Mouse (Mus musculus) embryonic facial prominence, embryonic 11.5 days (tissue): Measurements from ENCODE around the gene Hnrnpl. TPM values are rescaled to one million over a fixed set of nuclear protein-coding genes. Genes with fewer than 3 reads are reported as not detected.

Experiments
- ATAC-seq: fragments of 200-750 bp; cut with Nextera tagmentation; replicated peaks from 2 replicates; pipeline ENCODE4 v1.8.0; 2017; ENCODE audit warnings: low read depth; ENCODE audit not compliant: insufficient number of reproducible peaks, low FRiP score, low TSS enrichment
- DNase-seq: peaks from one replicate; pipeline ENCODE4 v3.0.0-alpha.2; 2015; ENCODE audit warnings: low spot score
- H3K27ac ChIP-seq: fragments of 300-500 bp; sonication (generic); replicated peaks from 2 replicates; pipeline ENCODE4 v1.5.1; 2014; ENCODE audit warnings: mild to moderate bottlenecking, low read depth, low read length, control low read depth
- H3K27me3 ChIP-seq: fragments of 300-500 bp; sonication (generic); 2 replicates; pipeline ENCODE4 v1.6.1; 2014; ENCODE audit warnings: mild to moderate bottlenecking, low read length, moderate library complexity, mixed read lengths; ENCODE audit not compliant: control insufficient read depth, insufficient read depth
- H3K36me3 ChIP-seq: fragments of 300-500 bp; sonication (generic); replicated peaks from 2 replicates; pipeline ENCODE4 v1.6.1; 2014; ENCODE audit warnings: low read depth, mild to moderate bottlenecking, low read length, moderate library complexity, mixed read lengths; ENCODE audit not compliant: control insufficient read depth, insufficient read depth
- H3K4me1 ChIP-seq: fragments of 300-500 bp; sonication (generic); 2 replicates; pipeline ENCODE4 v1.6.1; 2014; ENCODE audit warnings: low read length, mixed read lengths; ENCODE audit not compliant: control insufficient read depth, insufficient read depth
- H3K4me2 ChIP-seq: fragments of 300-500 bp; sonication (generic); 2 replicates; pipeline ENCODE4 v1.6.1; 2014; ENCODE audit warnings: low read depth, mild to moderate bottlenecking, control low read depth, low read length, moderate library complexity
- H3K4me3 ChIP-seq: fragments of 300-500 bp; sonication (generic); 2 replicates; pipeline ENCODE4 v1.5.1; 2014; ENCODE audit warnings: low read depth, low read length, control low read depth
- H3K9ac ChIP-seq: fragments of 300-500 bp; sonication (generic); replicated peaks from 2 replicates; pipeline ENCODE4 v1.6.1; 2014; ENCODE audit warnings: mild to moderate bottlenecking, control low read depth, low read length
- H3K9me3 ChIP-seq: fragments of 300-500 bp; sonication (generic); replicated peaks from 2 replicates; pipeline ENCODE4 v1.6.1; 2016; ENCODE audit warnings: mild to moderate bottlenecking, low read length, inconsistent platforms, mixed read lengths; ENCODE audit not compliant: control insufficient read depth
- WGBS: fragments of 180-500 bp; shearing (Covaris S2); extraction: QIAGEN DNeasy Blood & Tissue Kit; methylation state at CpG from one replicate; pipeline ENCODE4 v1.1.7; 2014; 5-methylcytosine and 5-hydroxymethylcytosine counted together
- polyA plus RNA-seq: library from polyadenylated mRNA; unstranded; fragments of >200 nt; fragmentation: Nextera tagmentation; extraction: Ambion mirVana; gene quantifications from 2 replicates; pipeline ENCODE4 v1.2.1, GENCODE M21; 2014

Gene Hnrnpl
- polyA plus RNA-seq, 1 experiment from 2014 or later, result 350 TPM

GRCm38 (mm10) chr7:28847273-28847672 lies 38.9 kb downstream of the Hnrnpl start:
- ATAC-seq, result no peak
- Histone ChIP-seq H3K4me3 (no peak overlapping the region), H3K9ac (no peak overlapping the region), H3K4me1 (no peaks in the 10 kb centered on the region), H3K27me3 (no peaks in the 10 kb centered on the region), H3K9me3 (no peaks in the 10 kb centered on the region), H3K27ac (no peak overlapping the region), H3K4me2 (no peak overlapping the region), H3K36me3 (no peaks in the 10 kb centered on the region)
- WGBS, result 70% methylated on average over 1 of the region's 1 CpGs
- DNase-seq, result no peak

GRCm38 (mm10) chr7:28849700-28850236 lies 41.4 kb downstream of the Hnrnpl start:
- no peaks in the 10 kb centered on the region for H3K36me3 ChIP-seq
- ATAC-seq, result peak; percentile 73; the same call in 1 of the 2 replicates
- H3K9me3 ChIP-seq, result no peaks in the 10 kb centered on the region
- WGBS, result 23% methylated on average over 1 of the region's 1 CpGs
- H3K27ac ChIP-seq, result no peak overlapping the region
- peak overlapping the region; percentile 3; the same call in 1 of the 2 replicates for H3K9ac ChIP-seq
- no peaks in the 10 kb centered on the region for H3K27me3 ChIP-seq
- H3K4me2 ChIP-seq, result no peak overlapping the region
- peak; percentile 57 for DNase-seq
- H3K4me1 ChIP-seq, result no peaks in the 10 kb centered on the region
- H3K4me3 ChIP-seq, result no peak overlapping the region

DNA sequence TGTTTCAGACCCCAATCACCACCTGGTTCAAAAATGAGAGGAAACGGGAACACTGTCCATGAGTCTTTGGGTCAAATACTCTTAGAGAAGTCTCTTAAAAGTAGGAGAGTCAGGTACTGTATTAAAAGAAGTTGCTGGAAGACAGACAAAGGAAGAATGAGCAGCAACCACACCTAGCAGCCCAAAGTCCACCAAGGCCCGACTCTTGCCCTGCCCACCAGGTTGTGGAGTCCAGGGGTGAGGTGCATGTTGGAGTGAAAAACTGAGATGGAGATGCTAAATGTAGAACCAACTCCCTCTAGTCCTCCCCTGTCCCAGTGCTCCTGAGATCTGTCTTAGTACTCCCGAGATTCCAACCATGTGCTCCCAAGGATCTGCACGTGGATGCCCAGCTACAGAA lies 42.3 kb downstream of the Hnrnpl start:
- no peak overlapping the region for H3K27ac ChIP-seq
- no peak for ATAC-seq
- H3K4me2 ChIP-seq, result no peak overlapping the region
- no peak overlapping the region for H3K9ac ChIP-seq
- no peak for DNase-seq
- no peaks in the 10 kb centered on the region for H3K36me3 ChIP-seq
- H3K4me3 ChIP-seq, result no peak overlapping the region
- no peaks in the 10 kb centered on the region for H3K9me3 ChIP-seq
- H3K4me1 ChIP-seq, result no peaks in the 10 kb centered on the region
- no peaks in the 10 kb centered on the region for H3K27me3 ChIP-seq
- 84% methylated on average over 4 of the region's 4 CpGs for WGBS

DNA sequence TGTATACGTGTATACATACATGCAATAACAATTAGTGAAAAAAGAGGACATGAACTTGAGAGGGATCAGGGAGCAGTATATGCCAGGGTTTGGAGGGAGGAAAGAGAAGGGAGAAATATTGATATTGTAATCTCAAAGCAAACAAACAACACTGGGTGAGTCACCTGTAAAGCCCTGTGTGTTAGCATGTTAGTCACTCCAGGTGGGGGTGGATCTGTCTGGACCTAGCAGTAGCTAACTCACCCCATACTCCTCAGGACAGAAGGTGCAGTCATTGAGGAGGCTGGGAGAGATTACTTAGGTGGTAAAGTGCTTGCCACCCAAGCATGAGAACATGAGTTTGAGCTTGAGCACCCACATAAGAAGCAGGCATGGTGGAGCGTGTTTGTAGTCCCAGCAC lies 51.6 kb downstream of the Hnrnpl start:
- DNase-seq (no peak), ATAC-seq (no peak)
- Histone ChIP-seq H3K27me3 (no peaks in the 10 kb centered on the region), H3K9ac (no peak overlapping the region), H3K4me3 (no peak overlapping the region), H3K4me1 (no peaks in the 10 kb centered on the region), H3K9me3 (peaks cover 3% of the 10 kb centered on the region), H3K27ac (no peak overlapping the region), H3K4me2 (no peak overlapping the region), H3K36me3 (no peaks in the 10 kb centered on the region)
- 85% methylated on average over 2 of the region's 2 CpGs for WGBS

DNA sequence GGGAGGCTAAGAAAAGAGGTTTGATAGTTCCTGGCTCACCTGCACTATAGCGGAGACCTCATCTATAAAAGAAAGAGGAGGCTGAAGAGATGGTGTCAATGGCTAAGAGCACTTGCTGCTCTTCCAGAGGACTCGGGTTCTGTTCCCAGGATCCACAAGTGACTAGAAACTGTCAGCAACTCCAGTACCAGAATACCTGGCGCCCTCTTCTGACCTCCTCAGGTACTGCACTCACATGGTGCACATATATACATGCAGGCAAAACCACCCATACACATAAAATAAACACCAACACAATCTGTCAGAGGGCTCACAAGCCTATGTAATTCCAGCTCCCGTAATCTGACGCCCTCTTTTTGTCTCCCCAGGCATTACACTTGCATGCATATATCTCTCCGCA lies 52.6 kb downstream of the Hnrnpl start:
- ATAC-seq, result no peak
- Histone ChIP-seq H3K4me1 (no peaks in the 10 kb centered on the region), H3K4me3 (no peak overlapping the region), H3K9ac (no peak overlapping the region), H3K9me3 (peaks cover 3% of the 10 kb centered on the region), H3K27ac (no peak overlapping the region), H3K27me3 (no peaks in the 10 kb centered on the region), H3K4me2 (no peak overlapping the region), H3K36me3 (no peaks in the 10 kb centered on the region)
- 86% methylated on average over 6 of the region's 6 CpGs for WGBS
- DNase-seq, result no peak

- WGBS, result 77% methylated on average over 15 of the region's 15 CpGs
- Histone ChIP-seq H3K27me3 (no peaks in the 10 kb centered on the region), H3K4me3 (no peak overlapping the region), H3K27ac (no peak overlapping the region), H3K9me3 (peaks cover 3% of the 10 kb centered on the region), H3K9ac (no peak overlapping the region), H3K36me3 (no peaks in the 10 kb centered on the region), H3K4me2 (no peak overlapping the region), H3K4me1 (no peaks in the 10 kb centered on the region)
- ATAC-seq (no peak), DNase-seq (no peak)
Measured at GRCm38 (mm10) chr7:28862817-28863499, 54.6 kb downstream of the Hnrnpl start.

- H3K9ac ChIP-seq, result no peak within 1 kb of the TSS
- WGBS, result 83% methylated on average over 6 of the region's 6 CpGs
- H3K9me3 ChIP-seq, result peaks cover 3% of the 10 kb centered on the region
- no peaks in the 10 kb centered on the region for H3K36me3 ChIP-seq
- ATAC-seq (no peak), DNase-seq (no peak)
- no peak within 1 kb of the TSS for H3K27ac ChIP-seq
- H3K4me3 ChIP-seq, result no peak within 1 kb of the TSS
- H3K4me1 ChIP-seq, result no peaks in the 10 kb centered on the region
- no peaks in the 10 kb centered on the region for H3K27me3 ChIP-seq
- no peak within 1 kb of the TSS for H3K4me2 ChIP-seq
Measured at GRCm38 (mm10) chr7:28863540-28863939, 55.2 kb downstream of the Hnrnpl start, which contains the start of gene Lgals7. TSS of gene Lgals7 (plus strand) at chr7:28863853.

DNA sequence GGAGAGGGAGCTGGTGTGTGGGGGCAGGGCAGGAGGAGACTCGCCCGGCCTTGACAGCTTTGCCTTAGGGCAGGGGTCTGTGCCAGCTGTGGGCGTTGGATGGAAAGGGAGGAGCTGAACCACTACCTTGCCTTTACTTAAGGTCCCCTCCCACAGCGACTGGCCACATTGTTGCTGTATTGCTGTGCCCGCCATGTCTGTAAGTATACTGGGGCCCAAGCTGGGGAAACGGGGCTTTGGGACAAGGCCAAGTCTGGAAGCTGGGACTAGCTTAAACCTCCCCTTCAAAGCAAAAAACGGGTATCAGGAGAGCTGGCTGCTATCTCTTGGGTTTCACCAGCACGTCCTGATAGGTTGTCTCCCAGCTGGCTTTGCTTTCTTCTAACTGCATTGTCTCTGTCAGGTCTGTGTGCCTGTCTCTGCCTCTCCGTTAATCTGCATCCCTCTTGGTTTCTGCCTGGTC lies 56.0 kb downstream of the Hnrnpl start:
- DNase-seq (no peak), ATAC-seq (no peak)
- Histone ChIP-seq H3K9me3 (peaks cover 3% of the 10 kb centered on the region), H3K4me2 (no peak overlapping the region), H3K27me3 (no peaks in the 10 kb centered on the region), H3K27ac (no peak overlapping the region), H3K4me1 (no peaks in the 10 kb centered on the region), H3K4me3 (no peak overlapping the region), H3K36me3 (no peaks in the 10 kb centered on the region), H3K9ac (no peak overlapping the region)
- 53% methylated on average over 9 of the region's 9 CpGs for WGBS
